Mouse (Mus musculus): ENCODE data around the gene Ndufc1.

DNA sequence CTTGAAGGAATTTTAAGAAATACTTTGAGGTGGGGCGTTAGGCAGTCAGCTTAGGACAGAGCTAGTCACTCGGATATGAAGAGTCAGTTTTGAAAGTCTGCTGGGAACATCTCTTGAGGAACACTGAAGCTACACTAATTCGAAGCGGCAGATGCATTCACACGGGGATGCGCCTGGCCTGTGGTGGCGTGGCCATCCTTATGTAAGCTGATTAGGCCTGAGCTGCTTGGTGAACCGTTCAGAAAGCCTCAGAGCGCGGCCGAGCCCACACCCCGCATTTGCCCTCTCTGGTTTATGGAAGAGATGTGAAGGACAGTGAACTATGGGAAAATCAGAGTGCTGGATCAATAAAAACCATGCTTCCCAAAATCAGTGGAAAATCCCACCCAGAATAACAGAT lies 25.4 kb downstream of the Ndufc1 start:
- TF ChIP-seq EP300 (IDR thresholded peaks at IDR 0.05; ENCODE audit: low read depth) (no peak), CTCF (IDR thresholded peaks at IDR 0.05; ENCODE audit: low read depth) (no peak)
